Mouse (Mus musculus) kidney, adult 18-20 months (tissue): ENCODE data around the gene Cmbl.

ENCODE experiments used
- DNase-seq: peaks from one replicate; pipeline ENCODE4 v3.0.0; 2021

The Cmbl gene

DNA sequence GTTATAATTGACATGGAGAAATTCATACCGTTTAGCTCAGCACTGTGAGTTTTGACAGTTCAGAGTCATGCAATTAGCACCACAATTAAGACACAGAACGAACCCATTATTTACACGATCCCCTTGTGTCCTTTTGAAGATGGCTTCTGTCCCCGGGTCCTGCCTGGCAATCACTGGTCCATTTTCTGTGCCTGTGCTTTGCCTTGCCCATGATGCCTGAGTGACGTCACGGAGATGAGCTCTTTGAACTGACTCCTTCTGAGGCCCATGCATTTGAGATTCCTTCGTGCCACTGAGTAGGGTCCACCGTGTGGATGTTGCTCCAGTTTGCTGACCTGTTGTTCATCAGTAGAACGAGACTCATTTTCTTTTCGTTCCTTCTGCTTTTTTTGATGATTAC is 63.0 kb downstream of the Cmbl start:
- no peak for DNase-seq

DNA sequence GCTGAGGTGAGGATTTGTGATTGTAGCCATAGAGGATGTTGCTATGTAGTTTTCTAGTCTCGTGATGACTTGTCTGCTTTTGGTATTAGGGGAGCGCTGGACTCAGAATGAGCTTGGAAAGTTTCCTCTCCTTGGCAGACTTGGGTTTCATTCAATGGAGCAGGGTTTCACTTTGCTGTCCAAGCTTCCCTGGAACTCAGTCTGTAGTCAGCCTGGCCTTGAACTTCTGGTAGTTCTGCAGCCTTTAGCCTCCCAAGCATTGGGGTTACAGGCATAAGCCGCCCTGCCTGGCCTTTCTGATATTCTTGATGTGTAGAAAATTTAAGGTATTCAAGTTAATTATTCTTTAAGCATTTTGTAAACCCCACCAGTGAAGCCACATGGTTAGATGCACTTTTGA is 64.4 kb downstream of the Cmbl start:
- no peak for DNase-seq

GRCm38 (mm10) chr15:31631396-31631858 is 66.2 kb downstream of the Cmbl start:
- DNase-seq, result no peak

DNA sequence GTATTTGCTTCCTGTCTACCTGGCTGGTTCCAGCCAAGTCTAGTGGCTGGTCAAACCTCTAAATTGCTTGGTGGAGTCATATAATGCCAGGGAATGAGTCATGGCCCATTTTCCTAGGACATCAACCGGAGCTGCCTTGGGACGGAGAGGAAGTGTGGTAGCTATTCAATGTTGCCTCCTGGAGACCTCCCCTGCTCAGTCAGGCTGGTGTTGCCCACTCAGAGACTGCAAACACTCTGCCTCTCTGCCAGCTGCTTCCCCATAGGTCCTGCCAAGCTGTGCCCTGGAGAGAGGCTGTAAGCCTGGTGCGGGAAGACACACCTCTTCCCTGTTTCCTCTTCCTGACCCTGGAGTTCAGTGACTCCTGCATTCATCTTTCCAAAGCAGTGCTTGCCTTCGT is 67.3 kb downstream of the Cmbl start:
- DNase-seq, result no peak

GRCm38 (mm10) chr15:31634582-31634981 is 69.4 kb downstream of the Cmbl start:
- no peak for DNase-seq

DNA sequence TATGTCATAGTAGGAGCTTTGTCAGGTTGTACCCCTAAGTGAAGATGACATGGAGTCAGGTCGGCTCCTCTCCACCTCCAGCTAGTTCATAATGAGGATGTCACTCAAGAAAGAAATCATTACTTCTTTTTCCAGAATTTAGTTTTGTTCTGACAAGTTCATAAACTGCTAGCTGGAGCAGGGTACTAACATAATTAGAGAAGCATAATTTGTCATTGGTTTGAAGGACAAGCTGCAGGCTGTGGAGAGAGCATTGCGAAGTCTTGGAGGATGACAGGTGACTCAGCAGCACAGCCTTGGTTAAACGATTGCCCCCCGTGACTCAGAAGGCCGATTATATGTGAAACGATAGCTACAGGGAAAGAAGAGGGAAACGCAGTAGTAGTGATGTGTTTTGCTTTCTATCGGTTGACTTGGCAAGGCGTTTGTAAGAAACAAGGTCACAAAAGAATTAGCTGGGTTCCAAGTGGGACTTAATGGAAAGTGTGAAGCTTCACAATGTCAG is 71.0 kb downstream of the Cmbl start:
- no peak for DNase-seq
